Mouse (Mus musculus) left cerebral cortex, adult 11 months (tissue): ENCODE measurements at regions not wholly inside any gene's neighbourhood (a gene's known extent, or its start where the extent isn't known, plus 50 kb on each side); places are given as distances from the start of the nearest gene placed in this dataset.
A peak's percentile ranks its signal among the peaks of the same experiment; 100 is the strongest.

Experiments
- DNase-seq: peaks from one replicate; pipeline ENCODE4 v3.0.0; 2022; ENCODE audit warnings: low spot score

DNA sequence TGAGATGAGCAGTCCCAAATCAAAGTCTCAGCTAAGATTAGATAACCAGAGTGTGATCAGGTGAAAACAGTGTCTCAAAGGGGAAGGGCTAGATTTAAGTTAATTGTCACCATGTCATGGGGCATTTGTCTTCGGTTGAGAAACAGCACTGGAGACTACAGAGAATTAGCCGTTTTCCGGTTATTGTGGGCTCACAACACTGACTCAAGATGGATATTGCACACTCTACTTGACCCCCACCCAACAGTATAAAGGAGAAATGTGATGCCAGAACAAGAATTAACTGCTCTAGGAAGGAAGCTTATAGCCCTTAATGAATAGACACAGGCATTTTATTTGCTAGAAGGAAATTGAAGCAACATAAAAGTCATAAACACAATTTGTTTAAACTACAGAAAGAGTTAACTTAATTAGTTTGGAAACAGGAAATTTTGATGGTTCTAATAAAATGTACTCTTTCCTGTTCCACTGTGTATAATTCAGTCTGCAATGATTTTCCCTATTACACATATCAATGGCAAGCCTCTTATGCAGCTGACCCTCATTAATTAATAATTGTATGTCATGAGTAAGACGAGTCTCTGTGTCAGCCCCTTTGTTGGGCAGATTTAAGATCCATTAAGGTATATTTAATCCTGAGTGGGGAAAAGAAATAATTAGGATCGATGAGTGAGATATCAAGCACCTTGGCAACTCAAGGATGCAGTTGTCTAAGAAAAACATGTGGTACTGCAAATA lies 277.4 kb upstream of the Tmeff2 start:
- no peak for DNase-seq

DNA sequence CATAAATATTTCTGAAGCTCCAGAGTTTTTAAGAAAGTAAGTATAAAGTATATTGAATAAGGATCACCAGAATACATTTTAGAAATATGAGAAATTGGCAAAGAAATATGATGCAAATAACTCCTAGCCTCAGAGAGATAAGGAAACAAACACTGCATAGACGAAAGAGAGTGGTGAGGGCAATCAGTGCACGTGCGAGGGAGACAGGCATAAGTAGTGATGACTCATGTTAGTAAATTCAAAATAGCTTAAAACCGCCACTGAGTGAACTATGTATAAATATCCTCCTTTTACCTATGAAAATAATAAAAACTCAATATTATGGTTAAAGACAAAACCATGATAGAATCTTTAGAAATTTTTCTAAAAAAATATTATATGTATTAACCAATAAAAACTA lies 271.4 kb upstream of the Tmeff2 start:
- DNase-seq: no peak

DNA sequence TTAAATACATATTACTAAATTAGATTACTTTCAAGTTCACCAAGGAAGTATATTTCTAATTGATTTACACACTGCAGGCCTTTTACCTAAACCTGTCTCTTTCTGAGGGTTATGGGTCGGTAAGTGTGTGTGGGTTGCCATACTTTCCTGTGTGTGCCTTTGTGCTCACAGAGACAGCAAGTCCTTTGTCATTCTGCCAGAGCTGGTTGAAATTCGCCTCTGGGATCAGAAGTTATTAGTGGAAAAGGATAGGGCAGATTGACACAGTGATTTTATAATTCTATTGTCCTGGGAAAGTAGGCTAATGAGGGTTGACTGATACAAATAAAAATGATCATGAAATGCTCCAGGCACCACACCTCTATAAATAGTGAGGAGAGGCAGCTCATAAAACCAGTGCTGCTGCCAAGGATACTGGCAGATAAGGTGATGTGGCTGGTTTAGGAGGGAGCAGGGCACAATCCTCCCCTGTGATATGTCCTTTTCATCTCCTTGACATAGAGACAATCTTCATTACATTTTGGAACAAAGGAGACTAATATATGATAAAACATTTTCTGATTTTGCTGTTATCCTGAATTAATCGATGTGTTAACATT lies 270.9 kb upstream of the Tmeff2 start:
- no peak for DNase-seq

DNA sequence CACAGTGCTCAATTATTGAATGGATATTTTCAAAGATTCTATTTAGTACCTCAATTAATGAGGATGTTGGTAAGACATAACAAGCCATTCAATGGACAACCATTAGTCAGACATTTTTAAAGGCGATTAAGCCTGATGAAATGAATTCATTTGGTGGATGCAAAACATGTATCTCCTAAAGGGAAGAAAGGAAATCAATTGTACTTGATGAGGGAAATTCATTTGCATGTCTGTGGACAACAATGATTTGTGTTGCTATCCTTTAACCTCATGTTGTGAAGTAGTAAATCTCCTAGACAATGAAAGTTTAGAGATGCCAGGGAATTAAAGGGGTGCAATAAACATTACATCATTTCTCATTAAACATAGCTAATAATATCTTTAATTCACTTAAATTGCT lies 262.5 kb upstream of the Tmeff2 start:
- no peak for DNase-seq

DNA sequence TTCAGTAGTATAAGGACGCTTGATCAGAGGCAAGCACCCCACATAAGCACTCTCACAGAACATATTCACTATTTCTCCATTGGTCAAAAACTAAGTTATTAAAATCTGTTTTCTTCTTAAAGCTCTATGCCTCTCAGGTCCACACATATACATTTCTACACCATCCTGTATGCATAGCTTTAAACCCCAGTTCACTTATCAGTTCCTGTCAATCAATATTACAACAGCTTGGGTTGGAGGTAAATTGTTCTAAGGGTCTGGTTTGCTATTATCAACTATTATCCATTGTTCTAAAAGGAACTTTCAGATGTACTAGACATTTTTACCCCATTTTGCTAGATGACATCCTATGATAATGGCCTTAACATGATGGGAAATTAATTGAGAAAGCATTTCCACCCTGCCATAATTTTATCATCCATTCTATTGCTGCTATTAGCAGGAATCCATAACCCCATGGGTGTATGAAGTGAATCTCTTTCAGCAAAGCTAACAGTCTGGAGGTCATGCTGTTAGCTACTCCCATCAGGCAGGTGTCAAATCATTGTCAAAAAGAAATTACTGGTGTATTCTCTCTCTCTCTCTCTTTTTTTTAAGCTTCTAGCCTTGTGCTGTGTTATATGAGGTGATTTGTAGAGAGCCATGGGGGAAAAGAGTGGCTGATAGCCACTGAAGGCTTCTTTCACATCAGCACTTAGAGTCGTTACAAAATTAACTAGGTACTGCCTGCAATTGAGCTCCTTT lies 253.3 kb upstream of the Tmeff2 start:
- DNase-seq: no peak

DNA sequence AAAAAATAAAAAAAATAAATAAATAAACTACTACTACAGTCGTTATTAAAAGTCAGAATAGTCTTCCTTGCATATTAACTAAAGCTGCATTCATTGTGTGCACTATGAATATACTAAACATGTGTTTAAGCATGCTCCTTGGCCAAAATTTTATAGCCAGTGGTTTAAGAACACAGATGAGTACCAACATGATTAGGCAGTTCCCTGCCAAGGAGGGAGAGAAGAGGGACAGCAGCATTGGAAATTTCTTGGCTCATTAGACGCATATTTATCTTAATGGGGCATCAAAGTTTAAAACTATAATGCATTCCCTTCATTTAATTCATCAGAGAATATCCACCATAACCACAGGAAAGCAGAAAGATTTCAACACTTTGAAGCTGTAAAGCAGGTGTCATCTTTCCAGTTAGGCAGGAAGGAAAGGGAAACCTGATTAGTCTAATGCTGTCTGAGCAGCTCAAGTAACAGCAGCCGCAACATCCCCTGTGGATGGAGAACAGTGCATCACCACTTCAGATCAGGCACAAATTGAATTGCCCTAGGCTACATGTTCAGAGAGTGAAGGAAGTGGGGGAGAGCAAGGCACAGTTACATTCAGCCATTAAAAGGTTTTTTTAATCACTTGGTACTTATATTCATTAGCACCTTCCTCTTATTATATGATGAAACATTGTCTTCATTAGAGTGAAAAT lies 248.3 kb upstream of the Tmeff2 start:
- no peak for DNase-seq

DNA sequence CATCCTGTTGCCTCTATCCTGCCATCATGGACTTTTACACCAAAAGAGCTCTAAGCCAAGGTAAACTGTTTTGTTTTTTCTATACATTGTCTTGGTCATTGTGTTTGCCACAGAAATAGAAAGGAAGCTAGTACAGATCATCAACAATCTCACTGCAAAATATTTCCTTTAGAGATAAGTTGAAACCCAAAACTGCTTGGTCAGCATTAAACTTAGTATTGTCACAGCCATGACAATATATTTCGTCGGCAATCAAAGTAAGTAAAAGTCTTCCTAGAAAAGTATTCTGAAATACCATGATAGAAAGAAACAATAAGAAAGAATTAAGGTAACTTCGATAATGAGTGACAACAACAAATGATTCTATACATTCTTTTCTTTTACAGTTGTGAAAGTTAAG lies 235.3 kb upstream of the Tmeff2 start:
- no peak for DNase-seq

DNA sequence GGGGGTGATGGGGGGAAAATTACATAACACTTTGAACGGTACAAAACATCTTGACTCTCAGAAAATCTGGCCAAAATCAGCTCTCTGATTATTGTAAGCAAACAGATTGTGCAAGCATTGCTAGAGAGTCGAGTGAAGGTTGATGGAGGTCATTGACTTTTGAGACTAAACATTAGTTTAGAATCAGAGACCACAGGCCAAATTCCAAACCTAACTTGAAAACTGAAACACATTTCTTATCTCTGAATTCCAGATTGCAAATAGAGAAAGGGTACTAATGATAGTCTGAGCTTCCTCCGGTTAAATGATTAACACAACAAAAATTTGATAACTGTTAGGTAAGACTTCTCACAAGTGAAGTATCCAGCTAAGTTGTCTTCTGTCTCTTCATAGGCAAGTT lies 217.5 kb upstream of the Tmeff2 start:
- no peak for DNase-seq

DNA sequence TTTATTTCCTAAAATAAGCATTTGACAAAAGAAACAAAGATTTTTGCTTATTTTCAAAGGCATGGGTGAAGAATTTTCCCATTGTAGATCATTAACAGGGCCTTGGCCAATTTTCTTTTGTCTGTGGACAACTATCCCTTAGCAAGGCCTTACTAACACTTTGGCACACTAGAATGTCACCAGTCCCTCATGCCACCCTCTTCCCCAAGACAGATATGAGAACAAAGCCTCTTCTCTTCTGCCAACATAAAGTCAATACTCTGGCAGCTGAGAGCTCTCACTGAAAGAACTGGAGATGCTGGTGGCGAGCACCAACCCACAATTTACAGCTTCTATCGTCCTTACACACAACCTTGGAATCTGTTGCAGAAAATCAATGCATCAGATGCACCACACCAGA lies 215.1 kb upstream of the Tmeff2 start:
- DNase-seq: peak; percentile 2

DNA sequence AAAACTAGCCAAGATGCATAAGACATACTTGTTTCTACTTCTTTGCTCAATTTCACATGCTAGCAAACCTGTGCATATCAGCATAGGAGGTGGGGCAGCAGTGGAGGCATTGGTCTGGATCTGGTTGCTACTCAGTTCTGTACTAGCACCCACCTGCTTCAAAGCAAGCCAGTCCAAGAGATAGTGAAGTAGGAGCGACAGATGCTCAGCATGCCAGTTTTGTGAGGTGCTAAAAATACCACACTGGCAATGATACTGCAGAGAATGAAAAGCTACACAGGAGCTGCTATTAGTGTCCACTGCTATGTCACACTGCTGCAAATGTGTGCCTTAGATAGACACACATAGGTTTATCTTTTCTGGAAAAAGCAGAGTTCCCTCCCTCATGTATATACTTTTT lies 203.5 kb upstream of the Tmeff2 start:
- peak; percentile 1 for DNase-seq

DNA sequence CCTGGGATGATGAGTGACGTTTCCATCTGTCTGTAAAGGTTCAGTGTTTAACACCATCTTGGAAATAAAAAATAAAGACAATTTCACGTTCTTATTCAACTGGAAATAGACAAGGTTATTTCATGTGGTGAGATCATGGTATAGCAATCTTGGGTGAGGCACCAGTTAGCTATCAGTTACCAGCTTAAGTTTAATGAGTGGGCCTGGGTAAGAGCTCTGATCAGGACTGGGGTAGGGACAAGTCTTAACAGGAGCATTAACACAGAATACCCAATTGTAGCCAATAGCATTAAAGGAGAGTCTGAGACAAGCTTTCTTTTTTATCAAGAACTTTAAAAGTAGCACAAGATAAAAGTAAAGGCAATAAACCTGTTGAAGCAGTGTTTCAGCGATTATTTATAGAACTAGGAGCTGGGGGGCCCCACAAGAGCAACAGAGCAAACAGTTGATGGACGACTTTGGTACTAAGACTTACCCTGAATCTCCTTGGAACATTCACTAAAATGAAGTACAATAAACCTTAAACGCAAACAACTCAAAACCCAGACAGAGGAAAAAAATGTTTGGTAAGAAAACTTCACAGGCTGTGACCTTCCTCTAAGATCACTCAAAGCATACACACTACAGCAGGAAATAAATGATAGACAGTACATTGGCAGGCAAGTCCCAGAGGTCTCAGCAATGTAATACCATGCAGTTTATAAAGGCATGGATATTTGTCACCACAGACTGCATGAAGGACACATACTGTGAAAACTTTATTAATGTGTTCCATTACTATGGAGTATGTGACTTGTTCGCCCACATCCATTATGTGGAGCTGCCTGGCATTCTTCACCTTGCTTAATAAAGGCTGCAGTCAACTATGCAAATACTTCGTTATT lies 202.9 kb upstream of the Tmeff2 start:
- DNase-seq: no peak

DNA sequence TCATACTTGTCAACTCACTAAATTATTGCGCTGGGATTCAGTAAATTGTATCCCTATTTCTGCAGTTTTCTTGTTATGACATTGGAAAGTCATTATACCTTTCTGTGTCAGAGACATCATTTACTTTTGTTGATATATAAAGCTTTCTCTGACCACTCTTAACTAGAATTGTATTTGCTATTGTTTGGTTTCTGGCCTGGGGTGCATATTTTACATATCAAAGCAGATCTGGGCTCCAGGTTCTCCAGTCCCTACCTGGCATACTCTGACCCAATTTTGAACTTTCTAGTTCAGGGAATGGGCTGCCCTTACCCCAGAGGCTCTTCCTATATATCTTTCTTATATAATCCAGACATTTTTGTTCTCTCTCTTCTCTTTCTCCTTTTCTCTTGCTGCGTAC lies 195.8 kb upstream of the Tmeff2 start:
- DNase-seq: no peak

DNA sequence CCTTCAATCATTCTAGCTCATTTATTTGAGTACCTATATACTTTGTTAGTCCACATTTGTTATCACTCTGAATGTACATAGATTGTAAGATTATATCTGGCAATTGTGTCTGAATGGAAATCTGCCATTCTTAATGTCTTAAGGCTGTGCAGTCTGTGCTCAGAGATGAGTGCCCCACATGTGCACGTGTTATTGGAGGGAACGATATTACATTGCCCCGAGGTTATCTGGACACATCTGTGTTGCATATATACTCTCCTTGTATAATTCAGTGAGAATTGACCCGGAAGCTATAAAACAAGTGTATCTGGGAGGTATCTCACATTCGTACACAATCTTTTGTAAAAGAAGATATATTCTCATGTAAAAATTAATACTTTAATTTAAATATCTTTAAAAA lies 155.4 kb upstream of the Tmeff2 start:
- no peak for DNase-seq

DNA sequence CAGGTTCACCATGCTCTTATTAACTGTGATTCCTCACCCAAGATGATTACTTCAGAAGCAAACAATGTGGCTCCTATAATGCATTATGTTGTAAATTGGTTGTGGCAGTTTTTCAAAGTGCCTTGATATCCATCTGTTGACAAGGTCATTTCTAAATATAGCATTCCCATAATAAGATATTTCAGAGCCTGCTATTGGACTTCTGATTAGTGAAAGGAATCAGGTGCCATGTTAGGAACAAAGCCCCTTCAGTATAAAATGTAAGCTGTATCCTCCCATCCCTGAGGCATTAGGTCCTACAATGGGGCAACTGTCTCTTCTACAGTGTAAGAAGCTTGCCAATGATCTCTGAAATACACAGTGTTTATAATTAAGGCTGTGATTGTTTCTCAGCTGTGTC lies 130.2 kb upstream of the Tmeff2 start:
- peak; percentile 10 for DNase-seq

DNA sequence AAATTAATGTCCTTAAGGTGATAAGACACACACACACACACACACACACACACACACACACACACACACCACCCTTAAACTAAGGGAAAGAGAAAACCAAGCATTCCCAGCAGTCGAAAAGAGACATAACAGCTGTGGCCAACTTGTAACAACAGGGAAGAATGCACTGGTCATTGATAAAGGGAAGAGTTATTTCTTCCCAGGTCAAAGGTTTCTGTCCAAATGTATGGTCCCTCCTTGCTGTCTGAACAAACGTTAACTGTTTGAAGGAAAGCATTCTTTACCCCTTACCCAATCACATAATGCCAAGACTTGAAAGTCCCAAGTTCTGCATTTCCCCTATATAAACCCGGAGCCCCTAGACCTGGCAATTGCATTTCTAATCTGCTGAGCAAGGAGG lies 105.2 kb upstream of the Tmeff2 start:
- no peak for DNase-seq

DNA sequence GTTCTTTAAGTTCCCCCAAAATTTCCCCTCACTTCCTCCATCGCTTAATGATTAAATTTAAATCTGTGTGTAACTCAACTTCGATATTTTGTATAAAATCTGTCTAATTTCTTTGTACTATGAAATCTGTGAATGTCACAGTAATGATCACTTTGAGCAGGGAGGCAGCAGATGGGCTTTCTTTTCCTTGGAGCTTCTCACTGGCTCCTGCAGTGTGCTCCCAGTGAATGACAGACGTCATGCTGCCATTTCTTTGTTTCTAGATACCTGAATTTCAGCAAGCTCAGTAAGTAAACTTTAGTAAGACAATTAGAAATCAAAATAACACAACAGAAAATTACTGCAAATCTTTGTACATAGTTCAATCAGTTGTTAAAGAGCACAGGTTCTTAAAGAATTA lies 102.3 kb upstream of the Tmeff2 start:
- DNase-seq: no peak

DNA sequence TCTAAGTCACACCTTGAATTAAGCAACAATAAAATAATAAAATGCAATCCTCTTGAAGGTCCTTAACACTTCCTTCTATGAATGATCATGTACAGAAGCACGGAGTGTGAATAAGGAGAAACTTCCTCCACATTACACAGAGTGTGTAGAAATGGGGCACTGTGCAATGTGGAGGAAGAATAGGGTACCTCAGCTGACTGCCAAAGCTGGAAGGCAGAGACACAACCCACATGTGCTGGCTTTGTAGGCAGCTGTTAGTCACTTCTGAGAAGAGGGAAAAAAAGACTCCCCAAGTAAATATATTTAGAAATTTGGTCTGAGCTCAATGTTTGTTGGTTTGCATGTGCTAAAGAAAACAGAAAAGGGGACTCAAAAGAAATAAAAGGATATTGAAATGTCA lies 94.1 kb upstream of the Tmeff2 start:
- no peak for DNase-seq

DNA sequence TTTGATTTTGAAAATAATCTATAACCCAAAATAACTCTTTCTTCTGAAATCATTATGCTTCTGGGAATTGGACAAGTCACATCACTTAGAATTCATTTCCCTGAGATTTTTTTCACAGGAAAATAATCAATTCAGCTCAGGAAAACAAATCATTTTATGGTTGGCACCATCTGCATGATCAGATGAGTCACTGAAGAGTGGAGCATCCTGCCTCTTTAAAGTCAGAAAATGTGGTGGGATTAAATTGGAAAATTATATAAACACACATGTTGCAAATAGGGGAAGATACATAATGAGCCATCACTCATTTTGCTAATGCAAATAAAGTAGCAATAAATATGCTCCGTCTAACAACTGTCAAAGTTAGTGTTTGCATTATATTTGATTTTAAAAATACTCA lies 93.6 kb upstream of the Tmeff2 start:
- DNase-seq: no peak

DNA sequence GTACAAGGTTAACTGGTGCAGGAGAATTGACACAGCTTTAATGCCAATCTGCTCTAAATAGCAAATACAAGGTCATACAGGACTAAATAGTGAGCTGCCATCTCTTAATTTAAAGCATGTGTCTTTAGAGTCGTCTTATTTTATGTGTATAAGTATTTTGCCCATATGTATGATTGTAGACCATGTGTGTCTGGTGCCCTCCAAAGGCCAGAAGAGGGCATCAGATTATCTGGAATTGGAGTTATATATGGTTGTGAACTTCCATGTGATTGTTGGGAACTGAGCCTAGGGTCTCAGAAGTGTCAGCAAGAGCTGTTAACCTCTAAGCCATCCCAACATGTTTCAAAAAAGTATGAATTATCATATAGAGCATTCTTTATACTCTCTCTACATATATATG lies 68.8 kb upstream of the Tmeff2 start:
- DNase-seq: no peak

DNA sequence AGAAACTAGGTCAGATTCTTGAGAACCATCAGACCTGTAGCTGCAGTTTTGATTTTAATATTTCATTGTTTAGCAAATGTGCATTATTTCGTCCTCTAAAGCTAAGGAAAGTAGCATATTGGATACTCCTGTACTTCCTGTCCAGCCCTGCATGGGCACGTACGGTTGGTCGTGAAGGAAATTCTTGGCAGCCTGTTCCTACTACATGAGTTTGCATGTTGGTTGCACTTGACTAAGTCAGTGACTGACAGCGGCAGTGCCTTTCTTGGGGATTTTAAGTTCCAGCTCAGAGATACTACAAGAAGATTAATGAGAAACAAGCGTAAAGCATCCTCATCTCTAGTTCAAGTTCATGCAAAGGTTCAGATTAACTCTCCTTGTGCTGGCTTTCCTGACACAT lies 64.3 kb upstream of the Tmeff2 start:
- no peak for DNase-seq

DNA sequence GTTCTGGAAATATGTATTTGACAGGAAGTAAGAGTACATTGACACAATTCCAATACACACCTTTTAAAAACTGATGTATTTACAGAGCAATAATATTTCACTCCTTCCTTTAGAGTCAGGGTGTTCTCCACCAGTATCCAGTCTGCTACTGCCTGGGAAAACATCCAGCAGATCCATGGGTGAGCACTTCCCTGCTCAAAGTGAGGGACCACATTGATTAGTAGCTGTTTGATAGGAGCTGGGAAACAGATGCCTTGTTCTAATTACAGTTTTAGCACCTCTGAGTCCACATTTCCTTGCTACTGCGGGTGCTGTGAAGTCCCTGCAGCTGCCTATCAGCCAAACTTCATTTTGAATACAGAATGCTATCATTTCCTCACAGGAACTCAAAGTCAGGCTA lies 53.3 kb upstream of the Tmeff2 start:
- no peak for DNase-seq
